Mouse (Mus musculus): ENCODE results near the gene Arl10.

GRCm38 (mm10) chr13:54593617-54594016, 18.8 kb downstream of the Arl10 start:
- TF ChIP-seq CTCF (IDR thresholded peaks at IDR 0.05; ENCODE audit: insufficient read depth, low read depth, low read length) (no peak), POLR2A (IDR thresholded peaks at IDR 0.05; ENCODE audit: insufficient read depth, low read depth, low read length) (no peak)

Data from olfactory bulb, adult 2 months (tissue).